In the genomic region with DNA sequence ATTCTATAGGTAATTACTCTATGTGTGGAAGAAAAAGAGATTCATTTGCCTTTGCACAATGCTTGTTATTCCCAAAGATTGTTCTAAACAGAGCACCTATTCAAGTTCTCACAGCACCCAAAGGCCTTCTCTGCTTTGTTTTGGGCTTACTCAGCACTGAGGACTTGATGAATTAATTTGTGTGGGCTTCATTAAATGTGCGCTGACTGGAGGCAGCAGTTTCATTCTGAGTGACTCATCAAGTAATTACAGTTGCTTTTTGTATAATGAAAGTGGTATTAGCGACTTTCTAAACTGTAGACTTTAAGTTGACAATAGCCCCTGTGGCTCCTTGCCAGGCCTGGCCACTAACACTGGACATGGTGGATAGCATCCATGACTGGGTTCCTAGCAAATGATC, we compare ENCODE assay signal across 23 mouse cellular contexts.
DNase-seq lines count a peak whose midpoint lies in the region; ATAC-seq and TF ChIP-seq lines count a peak whose summit lies in the region.
"Had no signal": no experiment of that assay in that cellular context is flagged by ENCODE, and none has a peak within 500 bp of the region (broad histone marks: within the 10 kb centered on the region; RNA-seq: fewer than 3 reads in every experiment).

No protein-coding gene starts in this region.

- H3K9ac ChIP-seq in forebrain, embryonic 11.5 days (ENCODE audit: low read length) = no peak overlapping the region
- H3K9ac ChIP-seq in forebrain, postnatal 0 days = no peak overlapping the region
- H3K9ac ChIP-seq: forebrain, embryonic 13.5 days; heart, embryonic 12.5 days; heart, embryonic 15.5 days; hindbrain, embryonic 14.5 days had no signal

- 50% methylated on average over 2 of the region's 2 CpGs for WGBS in forebrain, embryonic 11.5 days
- WGBS in forebrain, postnatal 0 days = 21% methylated on average over 2 of the region's 2 CpGs

- no peak overlapping the region for H3K4me2 ChIP-seq in forebrain, embryonic 11.5 days (ENCODE audit: low read depth, low read length, severe bottlenecking)
- no peak overlapping the region for H3K4me2 ChIP-seq in forebrain, postnatal 0 days (ENCODE audit: low read depth)
- H3K4me2 ChIP-seq: forebrain, embryonic 13.5 days; heart, embryonic 12.5 days; heart, embryonic 15.5 days; hindbrain, embryonic 14.5 days had no signal

- no peaks in the 10 kb centered on the region for H3K9me3 ChIP-seq in forebrain, embryonic 11.5 days (ENCODE audit: control insufficient read depth, low read length)
- no peaks in the 10 kb centered on the region for H3K9me3 ChIP-seq in forebrain, postnatal 0 days (ENCODE audit: low read length)
- H3K9me3 ChIP-seq: forebrain, embryonic 13.5 days; heart, embryonic 15.5 days had no signal

- TF ChIP-seq CTCF in forebrain, postnatal 0 days (IDR thresholded peaks at IDR 0.05; ENCODE audit: low read depth) = no peak

- H3K4me3 ChIP-seq in forebrain, embryonic 11.5 days (ENCODE audit: low read depth, low read length) = no peak overlapping the region
- H3K4me3 ChIP-seq in forebrain, postnatal 0 days (ENCODE audit: low read depth, low read length) = no peak overlapping the region
- H3K4me3 ChIP-seq: forebrain, embryonic 13.5 days; heart, embryonic 12.5 days; heart, embryonic 15.5 days had no signal

- peak; percentile 39; the same call in 1 of the 2 replicates for ATAC-seq in forebrain, embryonic 11.5 days (replicated peaks; ENCODE audit: low FRiP score)
- no peak for ATAC-seq in forebrain, postnatal 0 days
- ATAC-seq: forebrain, embryonic 13.5 days; hindbrain, postnatal 0 days; inflammation-experienced regulatory T-cells, adult 6 months; intestine, embryonic 16.5 days; Patski had no signal

- no peaks in the 10 kb centered on the region for H3K4me1 ChIP-seq in forebrain, embryonic 11.5 days (replicated peaks; ENCODE audit: control insufficient read depth, insufficient read depth, low read length)
- H3K4me1 ChIP-seq in forebrain, postnatal 0 days (ENCODE audit: insufficient read depth) = no peaks in the 10 kb centered on the region
- H3K4me1 ChIP-seq: heart, embryonic 12.5 days; heart, embryonic 15.5 days had no signal

- DNase-seq in forebrain, embryonic 11.5 days (ENCODE audit: low spot score) = no peak
- DNase-seq in forebrain, postnatal 0 days = no peak
- DNase-seq in right cerebral cortex, postnatal 4 days = peak; percentile 2
- DNase-seq in right cerebral cortex, adult 18-20 months = no peak
- DNase-seq in telencephalon, adult 2 months (ENCODE audit: low read depth, low spot score) = peak; percentile 10
- DNase-seq in cerebellum, postnatal 25 days = no peak
- DNase-seq: adrenal gland, postnatal 10 days; adrenal gland, postnatal 36 days; cerebellum, adult 11-12 months; cerebellum, adult 8-10 months; cerebellum, postnatal 10 days; gastrocnemius, postnatal 25 days; heart, adult 18-20 months; heart, postnatal 10 days; heart, postnatal 36 days had no signal

- no peaks in the 10 kb centered on the region for H3K27me3 ChIP-seq in forebrain, embryonic 11.5 days (ENCODE audit: control insufficient read depth, insufficient read depth, low read length)
- H3K27me3 ChIP-seq in forebrain, postnatal 0 days (ENCODE audit: insufficient read depth, low read length) = no peaks in the 10 kb centered on the region
- H3K27me3 ChIP-seq: forebrain, embryonic 13.5 days; heart, embryonic 12.5 days; heart, embryonic 15.5 days; Patski had no signal

- no peak overlapping the region for H3K27ac ChIP-seq in forebrain, embryonic 11.5 days (ENCODE audit: low read depth, low read length)
- no peak overlapping the region for H3K27ac ChIP-seq in forebrain, postnatal 0 days (ENCODE audit: low read depth, low read length)
- H3K27ac ChIP-seq: forebrain, embryonic 13.5 days; heart, embryonic 15.5 days; hindbrain, embryonic 14.5 days; hindbrain, postnatal 0 days had no signal

- H3K36me3 ChIP-seq in forebrain, embryonic 11.5 days (ENCODE audit: control insufficient read depth, insufficient read depth, low read length) = no peaks in the 10 kb centered on the region
- H3K36me3 ChIP-seq in forebrain, postnatal 0 days (ENCODE audit: insufficient read depth) = no peaks in the 10 kb centered on the region
- H3K36me3 ChIP-seq: heart, embryonic 12.5 days; heart, embryonic 15.5 days had no signal

Comparison
In these comparisons a context has a peak if more than half of its experiments do, and no peak if none do; other contexts are left out.
1. DNase-seq: peak in right cerebral cortex, postnatal 4 days (single experiment) and telencephalon, adult 2 months (single experiment); none in forebrain, embryonic 11.5 days (single experiment), forebrain, postnatal 0 days (single experiment), right cerebral cortex, adult 18-20 months (single experiment) and cerebellum, postnatal 25 days (0 of 2).